Mouse (Mus musculus): ENCODE measurements around the gene Nos2. TPM values are rescaled to one million over a fixed set of nuclear protein-coding genes. Genes with fewer than 3 reads are reported as not detected.
A peak's percentile ranks its signal among the peaks of the same experiment; 100 is the strongest.

Nos2 gene
- polyA plus RNA-seq, 1 experiment from 2014 or later: 1.4 TPM

GRCm38 (mm10) chr11:78915473-78915872 is 5.1 kb upstream of the Nos2 start:
- H3K27me3 ChIP-seq (ENCODE audit: control insufficient read depth, insufficient read depth, low read length): no peaks in the 10 kb centered on the region

GRCm38 (mm10) chr11:78916410-78916809 is 4.2 kb upstream of the Nos2 start:
- Histone ChIP-seq H3K4me2 (ENCODE audit: low read depth) (no peak overlapping the region), H3K36me3 (ENCODE audit: control insufficient read depth, insufficient read depth, low read length) (no peaks in the 10 kb centered on the region), H3K27ac (ENCODE audit: low read depth, low read length) (no peak overlapping the region), H3K4me3 (ENCODE audit: low read depth, low read length) (no peak overlapping the region), H3K4me1 (ENCODE audit: control insufficient read depth, insufficient read depth, low read length) (no peaks in the 10 kb centered on the region), H3K9ac (ENCODE audit: low read length) (no peak overlapping the region), H3K27me3 (ENCODE audit: control insufficient read depth, insufficient read depth, low read length) (no peaks in the 10 kb centered on the region), H3K9me3 (ENCODE audit: control insufficient read depth, low read length) (no peaks in the 10 kb centered on the region)
- ATAC-seq (ENCODE audit: insufficient read depth, low FRiP score, low TSS enrichment) (no peak), DNase-seq (ENCODE audit: low spot score) (no peak)
- WGBS: 88% methylated on average over 1 of the region's 1 CpGs

More at GRCm38 (mm10) chr11:78915473-78915872, 5.1 kb upstream of the Nos2 start:
- Histone ChIP-seq H3K27ac (ENCODE audit: low read depth, low read length) (no peak overlapping the region), H3K4me2 (ENCODE audit: low read depth) (no peak overlapping the region), H3K36me3 (ENCODE audit: control insufficient read depth, insufficient read depth, low read length) (no peaks in the 10 kb centered on the region), H3K4me3 (ENCODE audit: low read depth, low read length) (no peak overlapping the region), H3K9me3 (ENCODE audit: control insufficient read depth, low read length) (no peaks in the 10 kb centered on the region), H3K4me1 (ENCODE audit: control insufficient read depth, insufficient read depth, low read length) (no peaks in the 10 kb centered on the region), H3K9ac (ENCODE audit: low read length) (no peak overlapping the region)
- 88% methylated on average over 6 of the region's 6 CpGs for WGBS
- no peak for DNase-seq (ENCODE audit: low spot score)
- no peak for ATAC-seq (ENCODE audit: insufficient read depth, low FRiP score, low TSS enrichment)

- DNase-seq (ENCODE audit: low spot score): no peak
- H3K9ac ChIP-seq (ENCODE audit: low read length): no peak overlapping the region
- ATAC-seq (ENCODE audit: insufficient read depth, low FRiP score, low TSS enrichment): no peak
- no peaks in the 10 kb centered on the region for H3K4me1 ChIP-seq (ENCODE audit: control insufficient read depth, insufficient read depth, low read length)
- no peak overlapping the region for H3K4me3 ChIP-seq (ENCODE audit: low read depth, low read length)
- peaks cover 17% of the 10 kb centered on the region for H3K27me3 ChIP-seq (ENCODE audit: control insufficient read depth, insufficient read depth, low read length)
- no peak overlapping the region for H3K4me2 ChIP-seq (ENCODE audit: low read depth)
- H3K9me3 ChIP-seq (ENCODE audit: control insufficient read depth, low read length): no peaks in the 10 kb centered on the region
- H3K27ac ChIP-seq (ENCODE audit: low read depth, low read length): no peak overlapping the region
- WGBS: 77% methylated on average over 4 of the region's 4 CpGs
- H3K36me3 ChIP-seq (ENCODE audit: control insufficient read depth, insufficient read depth, low read length): no peaks in the 10 kb centered on the region
Measured at GRCm38 (mm10) chr11:78919745-78920144, 842 bp upstream of the Nos2 start.

DNA sequence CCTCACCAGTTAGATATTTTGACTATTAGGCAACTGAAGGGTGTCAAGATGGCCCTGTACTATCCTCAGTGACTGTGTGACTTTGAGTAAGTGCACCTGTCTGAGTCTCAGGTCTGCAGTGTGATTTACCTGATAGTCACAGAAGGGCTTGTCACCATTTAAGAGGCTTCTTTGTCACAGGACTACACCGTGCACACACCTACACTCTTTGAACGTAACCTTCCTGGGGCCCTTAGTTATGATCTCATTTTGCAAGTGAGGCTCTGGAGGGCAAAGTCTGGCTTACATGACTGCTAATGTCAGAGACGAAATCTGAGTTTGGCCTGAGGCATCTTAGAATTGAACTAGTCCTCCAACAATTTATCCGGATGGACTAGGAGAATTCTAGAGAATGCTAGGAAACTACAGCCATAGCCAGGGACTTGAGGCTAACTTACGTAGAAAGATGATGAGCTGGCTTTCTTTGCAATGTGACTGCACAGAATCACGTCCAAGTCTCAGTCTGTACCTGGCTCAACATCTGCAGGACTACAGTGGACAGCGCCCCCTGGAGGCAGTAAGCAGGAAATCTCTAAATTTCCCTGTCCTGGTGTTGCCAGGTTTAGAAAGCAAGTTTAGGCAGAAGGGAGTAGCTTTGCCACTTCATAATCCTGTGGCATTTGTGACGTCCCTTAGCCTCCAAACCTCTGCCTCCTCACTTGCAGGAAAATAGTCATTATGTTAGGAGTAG is 2.3 kb downstream of the Nos2 start:
- H3K36me3 ChIP-seq (ENCODE audit: control insufficient read depth, insufficient read depth, low read length): no peaks in the 10 kb centered on the region
- 37% methylated on average over 8 of the region's 8 CpGs for WGBS
- H3K4me3 ChIP-seq (ENCODE audit: low read depth, low read length): no peak overlapping the region
- H3K27ac ChIP-seq (ENCODE audit: low read depth, low read length): no peak overlapping the region
- no peaks in the 10 kb centered on the region for H3K9me3 ChIP-seq (ENCODE audit: control insufficient read depth, low read length)
- H3K9ac ChIP-seq (ENCODE audit: low read length): no peak overlapping the region
- DNase-seq (ENCODE audit: low spot score) (peak; percentile 51), ATAC-seq (ENCODE audit: insufficient read depth, low FRiP score, low TSS enrichment) (no peak)
- no peaks in the 10 kb centered on the region for H3K4me1 ChIP-seq (ENCODE audit: control insufficient read depth, insufficient read depth, low read length)
- H3K27me3 ChIP-seq (ENCODE audit: control insufficient read depth, insufficient read depth, low read length): peaks cover 35% of the 10 kb centered on the region
- no peak overlapping the region for H3K4me2 ChIP-seq (ENCODE audit: low read depth)

DNA sequence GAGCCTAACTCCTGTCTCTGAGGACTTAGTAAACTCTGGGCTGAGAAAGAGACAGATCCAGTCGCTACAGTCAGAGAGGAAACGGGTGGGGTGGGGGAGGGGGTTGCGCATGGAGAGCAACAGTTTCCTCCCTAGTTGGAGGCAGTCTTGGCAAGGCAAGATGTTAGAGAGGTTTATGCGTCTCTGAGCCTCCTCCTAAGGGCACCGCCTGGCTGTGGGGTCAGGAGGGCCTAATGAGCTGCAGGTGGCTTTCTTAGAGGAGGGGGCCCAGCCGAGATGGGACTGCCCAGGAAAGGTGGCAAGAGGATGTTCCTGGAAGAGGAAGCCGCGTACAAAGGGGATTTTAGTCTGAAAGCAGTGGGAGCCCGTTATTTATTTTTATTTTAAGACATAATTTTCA is 3.5 kb downstream of the Nos2 start:
- Histone ChIP-seq H3K27me3 (ENCODE audit: control insufficient read depth, insufficient read depth, low read length) (peaks cover 35% of the 10 kb centered on the region), H3K4me1 (ENCODE audit: control insufficient read depth, insufficient read depth, low read length) (no peaks in the 10 kb centered on the region), H3K9me3 (ENCODE audit: control insufficient read depth, low read length) (no peaks in the 10 kb centered on the region), H3K9ac (ENCODE audit: low read length) (no peak overlapping the region), H3K4me3 (ENCODE audit: low read depth, low read length) (no peak overlapping the region), H3K27ac (ENCODE audit: low read depth, low read length) (no peak overlapping the region), H3K4me2 (ENCODE audit: low read depth) (no peak overlapping the region), H3K36me3 (ENCODE audit: control insufficient read depth, insufficient read depth, low read length) (no peaks in the 10 kb centered on the region)
- 12% methylated on average over 9 of the region's 9 CpGs for WGBS
- ATAC-seq (ENCODE audit: insufficient read depth, low FRiP score, low TSS enrichment): no peak
- peak; percentile 20 for DNase-seq (ENCODE audit: low spot score)

DNA sequence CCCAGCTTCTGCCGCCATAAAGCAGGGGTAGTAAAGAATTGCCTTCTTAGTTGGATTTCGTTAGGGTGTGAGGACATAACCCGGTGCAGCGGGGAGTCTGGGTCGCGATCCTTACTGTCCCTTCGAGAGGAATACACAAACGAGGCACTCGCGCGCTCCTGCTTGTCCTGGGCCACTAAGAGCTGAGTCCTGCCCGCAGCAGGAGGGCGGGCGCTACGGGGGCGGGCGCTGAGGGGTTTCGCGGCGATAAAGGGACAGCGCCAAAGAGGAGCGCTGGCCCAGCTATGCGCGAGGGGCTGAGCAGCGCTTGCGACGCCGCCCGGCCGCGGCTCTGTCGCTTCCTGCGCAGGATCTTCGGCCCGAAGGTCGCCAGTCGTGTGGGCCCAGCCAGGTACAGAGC is 4.3 kb downstream of the Nos2 start:
- 0% methylated on average over 37 of the region's 37 CpGs for WGBS
- Histone ChIP-seq H3K4me1 (ENCODE audit: control insufficient read depth, insufficient read depth, low read length) (no peaks in the 10 kb centered on the region), H3K4me3 (ENCODE audit: low read depth, low read length) (peak overlapping the region; percentile 32), H3K27ac (ENCODE audit: low read depth, low read length) (no peak overlapping the region), H3K36me3 (ENCODE audit: control insufficient read depth, insufficient read depth, low read length) (no peaks in the 10 kb centered on the region), H3K27me3 (ENCODE audit: control insufficient read depth, insufficient read depth, low read length) (peaks cover 35% of the 10 kb centered on the region), H3K9ac (ENCODE audit: low read length) (peak overlapping the region; percentile 45; the same call in 1 of the 2 replicates), H3K4me2 (ENCODE audit: low read depth) (peak overlapping the region; percentile 54), H3K9me3 (ENCODE audit: control insufficient read depth, low read length) (no peaks in the 10 kb centered on the region)
- peak; percentile 56 for DNase-seq (ENCODE audit: low spot score)
- ATAC-seq (ENCODE audit: insufficient read depth, low FRiP score, low TSS enrichment): no peak

DNA sequence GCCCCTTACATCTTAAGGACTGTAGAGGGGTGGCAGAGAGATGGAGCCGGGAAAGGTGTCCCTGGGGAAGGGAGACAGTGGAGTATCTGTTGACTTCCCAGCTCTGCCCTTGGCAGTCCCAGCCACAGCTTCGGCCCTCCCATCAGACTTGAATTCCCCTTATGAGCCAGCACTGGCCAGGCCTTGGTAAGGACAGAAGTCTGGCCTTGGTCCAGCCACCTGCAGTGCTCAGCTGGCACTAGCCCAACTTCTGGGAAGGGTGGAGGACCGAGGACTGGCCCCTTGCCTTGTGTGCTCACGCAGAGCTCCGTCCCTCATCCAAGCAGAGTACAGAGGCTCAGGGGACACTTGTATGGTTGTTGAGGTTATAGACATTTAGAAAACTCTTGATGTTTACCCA is 8.8 kb downstream of the Nos2 start:
- Histone ChIP-seq H3K9ac (ENCODE audit: low read length) (no peak overlapping the region), H3K27ac (ENCODE audit: low read depth, low read length) (no peak overlapping the region), H3K36me3 (ENCODE audit: control insufficient read depth, insufficient read depth, low read length) (no peaks in the 10 kb centered on the region), H3K4me2 (ENCODE audit: low read depth) (no peak overlapping the region), H3K27me3 (ENCODE audit: control insufficient read depth, insufficient read depth, low read length) (peaks cover 22% of the 10 kb centered on the region), H3K4me3 (ENCODE audit: low read depth, low read length) (no peak overlapping the region), H3K4me1 (ENCODE audit: control insufficient read depth, insufficient read depth, low read length) (no peaks in the 10 kb centered on the region), H3K9me3 (ENCODE audit: control insufficient read depth, low read length) (no peaks in the 10 kb centered on the region)
- ATAC-seq (ENCODE audit: insufficient read depth, low FRiP score, low TSS enrichment) (no peak), DNase-seq (ENCODE audit: low spot score) (no peak)
- WGBS: 89% methylated on average over 5 of the region's 5 CpGs

DNA sequence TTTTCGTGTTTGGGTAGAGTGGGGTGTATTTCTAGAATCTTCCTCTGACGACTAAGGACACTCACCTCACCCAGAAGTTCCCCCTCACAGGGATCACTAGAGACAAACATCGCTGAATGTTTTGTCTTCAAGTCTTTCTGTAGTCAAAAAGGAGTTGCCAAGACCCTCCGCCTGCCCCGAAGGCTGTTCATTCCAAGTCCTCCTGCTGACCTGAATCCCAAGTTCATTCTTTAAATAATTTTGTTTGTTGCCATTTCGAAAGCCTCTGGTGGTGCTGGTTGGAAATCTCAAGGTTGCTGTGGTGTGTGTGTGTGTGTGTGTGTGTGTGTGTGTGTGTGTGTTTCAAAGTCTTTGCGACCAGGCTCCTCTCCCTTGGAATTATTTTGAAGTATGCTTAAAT is 13.7 kb downstream of the Nos2 start:
- 82% methylated on average over 7 of the region's 7 CpGs for WGBS
- H3K9ac ChIP-seq (ENCODE audit: low read length): no peak overlapping the region
- no peaks in the 10 kb centered on the region for H3K27me3 ChIP-seq (ENCODE audit: control insufficient read depth, insufficient read depth, low read length)
- ATAC-seq (ENCODE audit: insufficient read depth, low FRiP score, low TSS enrichment): no peak
- no peak overlapping the region for H3K4me2 ChIP-seq (ENCODE audit: low read depth)
- H3K27ac ChIP-seq (ENCODE audit: low read depth, low read length): no peak overlapping the region
- no peaks in the 10 kb centered on the region for H3K36me3 ChIP-seq (ENCODE audit: control insufficient read depth, insufficient read depth, low read length)
- no peak for DNase-seq (ENCODE audit: low spot score)
- H3K4me3 ChIP-seq (ENCODE audit: low read depth, low read length): no peak overlapping the region
- no peaks in the 10 kb centered on the region for H3K4me1 ChIP-seq (ENCODE audit: control insufficient read depth, insufficient read depth, low read length)
- H3K9me3 ChIP-seq (ENCODE audit: control insufficient read depth, low read length): no peaks in the 10 kb centered on the region

GRCm38 (mm10) chr11:78934727-78935126 is 14.1 kb downstream of the Nos2 start:
- WGBS: 74% methylated on average over 4 of the region's 4 CpGs
- no peaks in the 10 kb centered on the region for H3K27me3 ChIP-seq (ENCODE audit: control insufficient read depth, insufficient read depth, low read length)
- ATAC-seq (ENCODE audit: insufficient read depth, low FRiP score, low TSS enrichment): no peak
- no peak overlapping the region for H3K27ac ChIP-seq (ENCODE audit: low read depth, low read length)
- no peak overlapping the region for H3K4me2 ChIP-seq (ENCODE audit: low read depth)
- no peak overlapping the region for H3K4me3 ChIP-seq (ENCODE audit: low read depth, low read length)
- DNase-seq (ENCODE audit: low spot score): no peak
- H3K9me3 ChIP-seq (ENCODE audit: control insufficient read depth, low read length): no peaks in the 10 kb centered on the region
- H3K4me1 ChIP-seq (ENCODE audit: control insufficient read depth, insufficient read depth, low read length): no peaks in the 10 kb centered on the region
- no peaks in the 10 kb centered on the region for H3K36me3 ChIP-seq (ENCODE audit: control insufficient read depth, insufficient read depth, low read length)
- no peak overlapping the region for H3K9ac ChIP-seq (ENCODE audit: low read length)
